Mouse (Mus musculus) lung, adult 18-20 months (tissue): ENCODE data around the gene Cd207.
A peak's percentile ranks its signal among the peaks of the same experiment; 100 is the strongest.
"Not testable (repeated sequence)": the region's sequence is repeated elsewhere in the genome, so short reads cannot be mapped to it uniquely, and the experiment has no call there.

Experiments used
- DNase-seq, 2 experiments: peaks; one replicate each; pipeline ENCODE4 v3.0.0; 2022; ENCODE audit warnings: mixed read lengths in 2 of 2

Cd207 gene

DNA sequence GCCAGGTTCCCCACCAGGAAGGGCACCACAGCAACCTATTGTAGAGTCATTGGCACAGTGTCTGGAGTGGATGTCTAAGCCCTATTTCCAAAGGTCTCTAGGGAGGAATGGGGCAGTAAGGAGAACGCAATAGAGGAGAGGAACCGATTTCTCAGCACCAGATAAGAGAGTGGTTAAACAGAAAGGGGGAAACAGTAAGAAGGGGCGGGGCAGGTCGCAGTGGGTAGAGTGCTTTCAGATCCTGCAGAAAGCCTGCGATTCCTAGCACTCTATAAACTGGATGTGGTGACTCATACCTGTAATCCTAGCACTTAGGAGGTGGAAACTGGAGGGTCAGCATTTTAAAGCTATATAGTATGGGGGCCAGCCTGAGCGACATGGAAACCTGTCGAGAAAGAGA lies 19.0 kb upstream of the Cd207 start:
- DNase-seq: no peak

DNA sequence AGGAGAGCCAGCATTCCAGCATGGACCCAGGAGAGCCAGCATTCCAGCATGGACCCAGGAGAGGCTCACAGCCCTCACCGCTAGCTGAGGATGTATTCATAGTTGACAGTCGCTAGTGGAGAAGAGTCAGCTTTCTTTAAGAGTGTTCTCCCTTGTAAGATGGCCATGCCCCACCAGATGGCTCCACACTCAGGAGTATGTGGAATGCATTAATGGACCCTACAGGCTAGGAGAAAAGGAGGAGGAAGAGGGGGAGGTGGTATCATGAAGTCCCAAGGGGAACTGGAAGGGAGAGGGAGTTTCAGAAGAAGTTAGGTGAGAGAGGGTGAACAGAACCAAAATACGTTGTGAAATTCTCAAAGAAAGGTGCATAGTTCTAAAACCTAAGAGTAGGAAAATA lies 18.1 kb upstream of the Cd207 start:
- DNase-seq: no peak

- peak in 1 of 2 experiments; percentile 36 for DNase-seq
Measured at GRCm38 (mm10) chr6:83693835-83694234, 16.2 kb upstream of the Cd207 start.

GRCm38 (mm10) chr6:83692962-83693361 lies 15.3 kb upstream of the Cd207 start:
- no peak for DNase-seq

DNA sequence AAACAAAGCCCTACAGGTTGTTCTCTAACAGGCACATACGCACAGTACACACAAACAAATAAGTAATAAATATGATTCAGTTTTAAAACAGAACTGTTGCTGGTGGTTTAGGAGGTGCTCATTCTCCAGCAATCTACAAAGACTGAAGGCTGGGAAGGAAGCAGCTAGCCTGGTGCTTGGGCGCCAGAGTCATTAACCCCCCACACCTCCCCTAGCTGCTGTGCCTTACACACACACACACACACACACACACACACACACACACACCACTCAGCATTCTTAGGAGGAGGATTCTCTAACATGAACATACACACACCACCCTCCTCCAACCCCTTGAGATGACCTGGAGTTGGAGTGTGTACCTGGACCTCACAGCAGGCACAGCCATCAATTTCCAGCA lies 13.3 kb upstream of the Cd207 start:
- DNase-seq: no peak

GRCm38 (mm10) chr6:83690277-83690676 lies 12.6 kb upstream of the Cd207 start:
- DNase-seq: peak; percentile 31

GRCm38 (mm10) chr6:83689374-83689773 lies 11.7 kb upstream of the Cd207 start:
- DNase-seq: no peak

- DNase-seq: peak; percentile 33 to 60
Measured at GRCm38 (mm10) chr6:83673395-83673794, 4.3 kb downstream of the Cd207 start.

DNA sequence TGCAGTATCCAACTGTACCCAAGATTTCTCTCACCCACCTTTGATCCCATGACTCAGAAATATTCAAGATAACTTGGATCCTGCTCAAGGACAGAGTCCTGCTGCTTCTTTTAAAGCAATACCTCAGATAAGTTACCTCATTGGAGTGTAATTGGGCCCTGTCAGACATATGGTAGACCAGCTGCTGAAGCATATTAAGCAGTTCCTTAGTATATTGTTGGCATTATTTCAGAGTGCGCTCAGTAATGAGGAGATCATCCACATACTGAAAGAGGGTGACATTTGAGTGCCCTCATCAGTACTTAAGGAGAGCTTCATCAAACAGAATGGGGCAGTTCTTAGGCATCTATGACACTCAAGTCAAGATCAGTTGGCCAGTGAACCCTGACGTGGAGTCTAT lies 12.6 kb downstream of the Cd207 start:
- no peak for DNase-seq

GRCm38 (mm10) chr6:83660821-83661220 lies 16.8 kb downstream of the Cd207 start:
- DNase-seq: no peak

DNA sequence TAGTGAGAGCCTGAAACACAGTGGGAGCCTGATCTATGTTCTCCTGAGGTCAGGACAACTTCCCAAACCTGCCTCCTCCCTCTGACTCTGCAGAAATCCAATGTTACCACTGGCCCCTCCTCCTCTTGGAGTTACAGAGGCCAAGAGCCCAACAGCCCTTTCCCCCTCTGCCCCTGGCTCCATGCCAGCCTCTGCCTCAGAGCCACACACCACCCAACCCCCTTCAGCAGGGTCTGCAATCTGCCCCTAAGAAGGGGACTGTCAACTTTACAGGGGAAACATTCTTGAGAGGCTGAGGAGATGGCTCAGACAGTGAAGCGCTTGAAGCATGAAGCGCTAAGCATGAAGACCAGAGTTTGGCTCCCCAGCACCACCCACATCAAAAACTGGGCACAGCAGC lies 21.6 kb downstream of the Cd207 start, which contains the start of gene Clec4f:
TSS of gene Clec4f (minus strand) at position 101 of the 400 bp plus-strand sequence.
- DNase-seq: no peak

- DNase-seq: no peak
Measured at GRCm38 (mm10) chr6:83646715-83647114, 30.9 kb downstream of the Cd207 start.

DNA sequence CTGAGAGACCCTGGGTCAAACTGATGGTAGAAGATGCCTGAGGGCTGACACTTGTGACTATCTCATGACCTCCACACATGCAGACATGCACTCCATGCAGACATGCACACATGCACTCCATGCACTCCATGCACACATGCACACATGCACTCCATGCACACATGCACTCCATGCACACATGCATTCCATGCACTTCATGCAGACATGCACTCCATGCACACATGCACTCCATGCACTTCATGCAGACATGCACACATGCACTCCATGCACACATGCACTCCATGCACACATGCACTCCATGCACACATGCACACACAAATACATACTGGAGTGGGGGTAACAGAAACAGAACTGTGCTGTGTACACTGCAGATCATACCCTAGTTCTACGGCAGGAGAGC lies 42.3 kb downstream of the Cd207 start:
- DNase-seq: no peak

GRCm38 (mm10) chr6:83634631-83635030 lies 43.0 kb downstream of the Cd207 start:
- DNase-seq: not testable (repeated sequence)

DNA sequence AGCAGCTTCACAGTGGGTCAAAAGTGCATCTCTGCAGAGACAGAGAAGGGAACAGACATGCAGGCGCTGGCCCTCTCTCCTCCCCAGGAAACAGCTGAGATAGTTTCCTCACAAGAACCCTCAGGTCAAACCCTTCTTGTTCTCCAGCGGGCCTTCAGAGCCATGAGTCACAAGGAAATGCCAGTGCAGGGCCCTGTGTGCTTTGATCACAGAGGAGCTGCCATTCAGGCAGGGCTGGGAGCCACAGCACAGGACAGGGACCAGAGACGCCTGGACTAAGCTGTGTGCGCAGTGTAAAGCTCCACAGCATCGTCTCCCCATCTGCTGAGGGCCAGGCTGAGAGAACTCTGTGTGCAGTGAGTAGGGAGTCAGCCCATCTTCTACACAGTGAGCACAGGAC lies 43.6 kb downstream of the Cd207 start:
- not testable (repeated sequence) for DNase-seq

- no peak for DNase-seq
Measured at GRCm38 (mm10) chr6:83631815-83632214, 45.8 kb downstream of the Cd207 start.

GRCm38 (mm10) chr6:83626781-83627180 lies 50.9 kb downstream of the Cd207 start:
- no peak for DNase-seq
